Mouse (Mus musculus) ES-E14 (cell line): ENCODE data around the gene Actc1. TPM values are rescaled to one million over a fixed set of nuclear protein-coding genes. Genes with fewer than 3 reads are reported as not detected.
A peak's percentile ranks its signal among the peaks of the same experiment; 100 is the strongest.

ENCODE experiments used
- DNase-seq: peaks from one replicate; pipeline ENCODE4 v3.0.0-alpha.2; 2013; ENCODE audit warnings: low read depth, low spot score
- H3K27ac ChIP-seq: 2 replicates; pipeline ENCODE4 v1.5.1; 2012; ENCODE audit warnings: low read depth, mild to moderate bottlenecking, low read length, moderate library complexity, mixed read lengths; ENCODE audit not compliant: poor library complexity, insufficient read depth, severe bottlenecking
- H3K36me3 ChIP-seq: 2 replicates; pipeline ENCODE4 v1.6.1; 2012; ENCODE audit warnings: mild to moderate bottlenecking, low read length, moderate library complexity, mixed read lengths; ENCODE audit not compliant: control insufficient read depth, poor library complexity, insufficient read depth, severe bottlenecking
- H3K4me1 ChIP-seq, 2 experiments: fragments of 150-350 bp in 1 of 2; sonication (generic) in 1 of 2; 2 replicates each; pipeline ENCODE4 v1.6.1; 2012; ENCODE audit warnings: low read length in 2 of 2, mild to moderate bottlenecking in 1 of 2, mixed read lengths in 1 of 2; ENCODE audit not compliant: control insufficient read depth in 2 of 2, insufficient read depth in 2 of 2, poor library complexity in 1 of 2
- H3K4me3 ChIP-seq, 2 experiments: fragments of 150-350 bp in 1 of 2; sonication (generic) in 1 of 2; 2 replicates each; pipeline ENCODE4 v1.5.1; 2012; ENCODE audit warnings: low read length in 2 of 2, low read depth in 1 of 2, mild to moderate bottlenecking in 1 of 2, mixed read lengths in 1 of 2; ENCODE audit not compliant: insufficient read depth in 1 of 2, poor library complexity in 1 of 2, severe bottlenecking in 1 of 2
- H3K9ac ChIP-seq: 2 replicates; pipeline ENCODE4 v1.6.1; 2012; ENCODE audit warnings: low read depth, mild to moderate bottlenecking, low read length, mixed read lengths; ENCODE audit not compliant: poor library complexity, insufficient read depth, severe bottlenecking
- H3K9me3 ChIP-seq: fragments of 150-350 bp; sonication (generic); 2 replicates; pipeline ENCODE4 v1.6.1; 2012; ENCODE audit warnings: low read depth, mild to moderate bottlenecking, low read length; ENCODE audit not compliant: control insufficient read depth, insufficient read depth
- CHD2 ChIP-seq: IDR thresholded peaks from 2 replicates; pipeline ENCODE4 v1.6.1; 2014; ENCODE audit warnings: mild to moderate bottlenecking, low read depth, low read length, inconsistent platforms
- HCFC1 ChIP-seq: IDR thresholded peaks from 2 replicates; pipeline ENCODE4 v1.6.1; 2012; ENCODE audit warnings: low read length, inconsistent platforms, borderline replicate concordance; ENCODE audit not compliant: insufficient read depth
- MAFK ChIP-seq: IDR thresholded peaks from 2 replicates; pipeline ENCODE4 v1.6.1; 2014; ENCODE audit warnings: mild to moderate bottlenecking, low read depth, low read length, inconsistent platforms; ENCODE audit not compliant: insufficient read depth
- ZC3H11A ChIP-seq: IDR thresholded peaks from 2 replicates; pipeline ENCODE4 v1.6.1; 2012; ENCODE audit warnings: low read depth, mild to moderate bottlenecking, inconsistent platforms, low read length, borderline replicate concordance
- ZNF384 ChIP-seq: IDR thresholded peaks from 2 replicates; pipeline ENCODE4 v1.6.1; 2012; ENCODE audit warnings: low read depth, low read length, inconsistent platforms
- in situ Hi-C, 2 experiments: fragments of 600-800 bp; cut with MboI; formaldehyde crosslinking; loops; one replicate each; pipeline ENCODE4 v1.15.1; 2025; ENCODE audit warnings: low sequenced_read_pairs in 2 of 2, inconsistent platforms in 1 of 2; ENCODE audit not compliant: unreplicated experiment in 2 of 2
- total RNA-seq: library from RNA; depleted of rRNA; stranded (reverse); fragments of 300-350 nt; gene quantifications from 2 replicates; pipeline ENCODE4 v1.2.3, GENCODE M21; 2012

Gene Actc1
- total RNA-seq, 1 experiment = 9.4 TPM

DNA sequence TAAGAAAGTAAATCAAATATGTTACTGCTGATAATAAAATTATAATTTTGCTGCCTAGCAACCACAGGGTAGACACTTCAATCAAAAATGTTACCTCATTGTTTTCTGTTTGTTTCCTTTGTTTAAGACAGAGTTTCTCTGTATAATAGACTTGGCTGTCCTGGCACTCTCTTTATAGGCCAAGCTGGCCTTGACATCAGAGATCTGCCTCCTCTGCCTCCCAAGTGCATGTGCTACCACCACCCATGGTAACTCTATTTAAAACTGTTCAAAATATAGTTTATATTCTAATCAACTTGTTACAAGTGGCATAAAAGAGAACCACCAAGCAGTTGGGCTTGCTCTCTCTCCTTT, 33.2 kb downstream of the Actc1 start:
- H3K36me3 ChIP-seq = no peaks in the 10 kb centered on the region
- no peak overlapping the region for H3K27ac ChIP-seq
- H3K9ac ChIP-seq = no peak overlapping the region
- no peaks in the 10 kb centered on the region for H3K4me1 ChIP-seq
- no peak overlapping the region for H3K4me3 ChIP-seq
- in situ Hi-C loops = no loop called here
- no peak for TF ChIP-seq HCFC1
- TF ChIP-seq MAFK = no peak
- TF ChIP-seq ZNF384 = no peak
- no peaks in the 10 kb centered on the region for H3K9me3 ChIP-seq
- no peak for DNase-seq

- H3K36me3 ChIP-seq = no peaks in the 10 kb centered on the region
- H3K9ac ChIP-seq = no peak overlapping the region
- no peak overlapping the region for H3K4me3 ChIP-seq
- in situ Hi-C loops = no loop called here
- no peak for DNase-seq
- H3K4me1 ChIP-seq = no peaks in the 10 kb centered on the region
- TF ChIP-seq MAFK (no peak), HCFC1 (no peak), ZC3H11A (no peak), ZNF384 (no peak), CHD2 (no peak)
- no peak overlapping the region for H3K27ac ChIP-seq
- no peaks in the 10 kb centered on the region for H3K9me3 ChIP-seq
These were observed 33.7 kb downstream of the Actc1 start for GRCm38 (mm10) chr2:114019474-114020209.

DNA sequence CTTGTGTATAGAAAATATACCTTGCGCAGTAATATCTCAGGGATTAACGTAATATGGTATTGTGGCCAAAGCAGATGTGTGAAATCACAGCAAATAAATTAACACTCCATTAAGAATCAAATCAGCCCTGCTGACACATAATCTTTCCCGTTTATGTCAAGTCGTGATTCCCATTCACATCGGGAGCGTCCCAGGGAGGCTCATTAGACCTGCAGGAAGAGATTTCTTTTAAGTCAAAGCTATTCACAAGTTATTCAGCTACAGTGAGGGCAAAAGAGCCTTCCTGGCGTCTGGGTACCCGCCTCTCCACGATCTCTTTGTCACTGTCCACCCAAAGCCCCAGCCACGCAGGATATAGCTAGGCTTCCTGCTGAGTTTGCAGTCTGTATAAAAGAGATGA, 35.2 kb downstream of the Actc1 start:
- no peak overlapping the region for H3K4me3 ChIP-seq
- no peaks in the 10 kb centered on the region for H3K36me3 ChIP-seq
- TF ChIP-seq MAFK (no peak), ZC3H11A (no peak), CHD2 (no peak), HCFC1 (no peak), ZNF384 (no peak)
- no peak for DNase-seq
- no peak overlapping the region for H3K27ac ChIP-seq
- H3K9ac ChIP-seq = no peak overlapping the region
- H3K4me1 ChIP-seq = no peaks in the 10 kb centered on the region
- in situ Hi-C loops = no loop called here
- no peaks in the 10 kb centered on the region for H3K9me3 ChIP-seq

- H3K4me3 ChIP-seq = no peak overlapping the region
- H3K27ac ChIP-seq = no peak overlapping the region
- H3K9ac ChIP-seq = no peak overlapping the region
- no peak for DNase-seq
- no peaks in the 10 kb centered on the region for H3K9me3 ChIP-seq
- no peak for TF ChIP-seq HCFC1
- no peak for TF ChIP-seq ZNF384
- TF ChIP-seq MAFK = no peak
- no peak for TF ChIP-seq CHD2
- TF ChIP-seq ZC3H11A = no peak
- in situ Hi-C loops = no loop called here
- H3K36me3 ChIP-seq = no peaks in the 10 kb centered on the region
- no peaks in the 10 kb centered on the region for H3K4me1 ChIP-seq
These were observed 38.5 kb downstream of the Actc1 start for GRCm38 (mm10) chr2:114014839-114015238.

DNA sequence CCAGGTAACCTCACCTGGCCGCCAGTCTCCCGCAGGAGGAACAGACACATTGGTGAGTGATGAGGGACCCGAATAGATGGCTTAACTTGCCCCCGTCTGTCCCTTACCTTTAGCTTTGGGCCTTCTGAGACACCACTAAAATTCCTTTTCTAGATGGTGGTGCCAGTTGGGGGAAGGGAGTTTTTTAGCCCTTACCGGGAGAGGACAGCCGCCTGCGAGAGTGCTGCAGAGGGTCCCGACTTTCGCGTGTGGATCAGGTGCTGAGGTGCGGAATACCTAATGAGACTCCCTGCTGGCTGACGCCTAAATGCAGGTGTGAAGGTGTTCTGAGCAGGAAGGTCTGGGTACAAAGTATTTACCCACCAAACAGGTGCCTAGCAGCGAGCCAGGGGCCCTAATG, 39.5 kb downstream of the Actc1 start:
- TF ChIP-seq MAFK = no peak
- TF ChIP-seq CHD2 = no peak
- no peak for TF ChIP-seq ZNF384
- TF ChIP-seq HCFC1 = no peak
- no peak for TF ChIP-seq ZC3H11A
- H3K27ac ChIP-seq = no peak overlapping the region
- peak overlapping the region; percentile 70 to 75 for H3K4me3 ChIP-seq
- in situ Hi-C loops = no loop called here
- H3K9ac ChIP-seq = no peak overlapping the region; the same call in 1 of the 2 replicates
- H3K36me3 ChIP-seq = no peaks in the 10 kb centered on the region
- H3K4me1 ChIP-seq = no peaks in the 10 kb centered on the region
- no peak for DNase-seq
- H3K9me3 ChIP-seq = no peaks in the 10 kb centered on the region
